Mouse (Mus musculus) bone marrow macrophage, adult 2 months (primary cell): ENCODE data around the gene Grin2b. TPM values are rescaled to one million over a fixed set of nuclear protein-coding genes. Genes with fewer than 3 reads are reported as not detected.
"Not testable (repeated sequence)": the region's sequence is repeated elsewhere in the genome, so short reads cannot be mapped to it uniquely, and the experiment has no call there.

ENCODE experiments used
- H3K27ac ChIP-seq: 2 replicates; pipeline ENCODE4 v1.5.1; 2012; ENCODE audit warnings: low read depth, low read length; ENCODE audit not compliant: insufficient read depth
- H3K4me1 ChIP-seq: 2 replicates; pipeline ENCODE4 v1.6.1; 2012; ENCODE audit warnings: low read length; ENCODE audit not compliant: control insufficient read depth, insufficient read depth
- H3K4me3 ChIP-seq: 2 replicates; pipeline ENCODE4 v1.5.1; 2012; ENCODE audit warnings: mild to moderate bottlenecking, low read length, moderate library complexity; ENCODE audit not compliant: insufficient read depth
- CTCF ChIP-seq: IDR thresholded peaks from 2 replicates; pipeline ENCODE4 v1.5.1; 2012; ENCODE audit warnings: low read depth, mild to moderate bottlenecking, low read length, moderate library complexity
- POLR2A ChIP-seq: IDR thresholded peaks from 2 replicates; pipeline ENCODE4 v1.6.1; 2012; ENCODE audit warnings: mild to moderate bottlenecking, low read depth, low read length, borderline replicate concordance
- polyA plus RNA-seq: library from polyadenylated mRNA; stranded (reverse); fragments of >200 nt; gene quantifications from 2 replicates; pipeline ENCODE4 v1.2.4, GENCODE M21; 2012; ENCODE audit not compliant: missing spikeins, insufficient read depth, insufficient read length

The Grin2b gene
- polyA plus RNA-seq, 1 experiment = not detected

DNA sequence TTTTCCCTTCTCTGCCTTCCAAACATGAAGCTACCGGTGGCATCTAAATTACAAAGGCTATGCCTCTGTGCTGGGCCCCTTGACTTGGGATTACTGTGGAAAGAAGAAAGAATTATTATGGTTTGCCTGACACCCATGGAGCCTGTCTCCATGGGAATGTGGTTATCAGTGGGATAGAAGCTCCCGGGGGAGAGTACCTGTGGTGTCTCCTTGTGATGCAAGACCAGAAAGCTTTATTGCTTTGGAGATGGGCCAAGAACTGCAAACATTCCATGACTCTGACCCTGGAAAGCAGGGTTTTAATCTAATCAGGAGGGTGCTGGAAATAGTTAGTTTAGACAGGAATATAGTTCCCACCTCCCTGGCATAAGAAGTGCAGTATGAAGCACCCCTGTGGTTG lies 469.7 kb downstream of the Grin2b start:
- H3K27ac ChIP-seq = no peak overlapping the region
- H3K4me1 ChIP-seq = no peaks in the 10 kb centered on the region
- H3K4me3 ChIP-seq = no peak overlapping the region
- no peak for TF ChIP-seq POLR2A
- TF ChIP-seq CTCF = no peak

DNA sequence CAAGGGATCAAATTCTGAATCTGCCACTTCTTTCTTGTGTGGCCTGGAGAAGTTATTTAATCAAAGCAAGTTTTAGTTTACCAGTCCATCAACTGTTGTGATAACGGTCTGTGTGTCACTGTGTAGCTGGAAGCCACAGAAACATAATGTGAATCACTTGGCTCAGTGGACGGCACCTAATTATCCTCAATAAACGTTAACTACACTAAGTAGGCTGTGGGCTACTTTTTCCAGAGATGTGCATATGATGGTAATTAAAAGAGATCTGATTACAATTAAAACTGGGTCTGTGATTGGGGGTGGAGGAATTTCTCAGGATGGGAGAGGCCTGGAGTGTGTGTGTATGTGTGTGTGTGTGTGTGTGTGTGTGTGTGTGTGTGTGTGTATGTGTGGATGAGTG lies 471.9 kb downstream of the Grin2b start:
- Histone ChIP-seq H3K4me3 (no peak overlapping the region), H3K4me1 (no peaks in the 10 kb centered on the region), H3K27ac (no peak overlapping the region)
- TF ChIP-seq POLR2A = no peak
- no peak for TF ChIP-seq CTCF

DNA sequence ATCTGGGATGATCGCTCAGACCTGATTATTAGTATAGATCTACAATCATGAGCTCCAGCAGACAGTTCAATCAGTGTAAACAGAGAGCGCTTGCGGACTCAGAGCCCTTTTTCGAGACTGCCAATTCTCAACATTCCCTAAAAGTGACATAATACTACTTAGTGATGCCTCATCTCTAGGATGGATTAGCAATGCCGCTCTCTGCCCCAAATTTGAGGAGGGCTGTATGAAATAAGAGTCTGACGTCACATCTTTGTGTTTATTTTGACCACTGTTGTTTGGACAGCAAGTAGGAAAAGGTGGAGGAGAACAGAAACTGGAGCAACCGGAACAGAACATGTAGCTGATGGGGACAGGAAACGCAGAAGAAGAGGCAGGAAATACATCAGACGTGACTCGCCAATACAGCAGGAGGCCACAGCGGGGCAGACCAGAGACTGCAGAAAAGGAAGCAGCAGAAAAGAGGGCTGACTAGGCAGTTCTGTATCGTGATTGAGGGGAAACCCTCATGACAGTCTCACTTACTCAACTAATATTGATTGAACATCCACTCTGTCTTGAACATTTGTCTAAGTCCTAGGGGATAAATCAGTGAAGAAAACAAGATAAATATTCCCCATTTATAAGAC lies 472.5 kb downstream of the Grin2b start:
- Histone ChIP-seq H3K27ac (no peak overlapping the region), H3K4me3 (no peak overlapping the region), H3K4me1 (no peaks in the 10 kb centered on the region)
- TF ChIP-seq POLR2A (no peak), CTCF (no peak)

DNA sequence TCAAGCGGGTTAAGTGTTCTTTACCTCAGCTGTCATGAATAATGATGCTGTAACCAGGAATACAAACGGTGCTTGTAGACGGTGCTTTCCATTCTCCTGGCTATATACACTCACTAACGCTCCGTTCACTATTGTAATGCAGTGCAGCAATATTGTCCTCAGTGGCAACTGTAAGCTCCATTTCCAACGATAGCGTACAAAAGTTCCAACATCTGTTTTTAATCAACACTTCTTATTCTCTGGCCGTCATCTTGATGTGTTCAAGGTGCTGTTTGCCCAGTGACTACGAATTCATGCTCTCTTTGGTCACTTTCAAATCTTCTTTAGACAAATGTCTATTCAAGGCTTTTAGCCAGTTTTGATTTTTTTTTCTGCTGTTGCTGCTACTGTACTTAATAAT lies 480.8 kb downstream of the Grin2b start:
- no peak for TF ChIP-seq POLR2A
- no peak for TF ChIP-seq CTCF
- H3K4me1 ChIP-seq = no peaks in the 10 kb centered on the region
- no peak overlapping the region for H3K27ac ChIP-seq
- no peak overlapping the region for H3K4me3 ChIP-seq

DNA sequence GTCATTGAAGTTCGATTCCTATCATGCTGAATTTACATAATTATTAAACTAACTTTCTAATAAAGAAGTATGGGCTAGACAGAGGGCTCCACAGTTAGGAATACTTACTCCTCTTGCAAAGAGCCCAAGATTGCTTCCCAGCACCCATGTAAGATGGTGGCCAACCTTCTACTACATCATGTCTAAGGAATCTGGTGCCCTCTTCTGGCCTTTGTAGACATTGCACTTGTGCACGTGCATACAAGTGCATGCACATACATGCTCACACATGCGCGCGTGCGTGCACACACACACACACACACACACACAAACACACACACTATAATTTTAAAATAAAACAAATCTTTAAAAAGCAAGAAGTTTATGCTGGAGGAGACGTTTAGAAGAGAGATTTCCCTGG lies 481.8 kb downstream of the Grin2b start:
- TF ChIP-seq CTCF (no peak), POLR2A (no peak)
- Histone ChIP-seq H3K4me3 (no peak overlapping the region), H3K27ac (no peak overlapping the region), H3K4me1 (no peaks in the 10 kb centered on the region)

DNA sequence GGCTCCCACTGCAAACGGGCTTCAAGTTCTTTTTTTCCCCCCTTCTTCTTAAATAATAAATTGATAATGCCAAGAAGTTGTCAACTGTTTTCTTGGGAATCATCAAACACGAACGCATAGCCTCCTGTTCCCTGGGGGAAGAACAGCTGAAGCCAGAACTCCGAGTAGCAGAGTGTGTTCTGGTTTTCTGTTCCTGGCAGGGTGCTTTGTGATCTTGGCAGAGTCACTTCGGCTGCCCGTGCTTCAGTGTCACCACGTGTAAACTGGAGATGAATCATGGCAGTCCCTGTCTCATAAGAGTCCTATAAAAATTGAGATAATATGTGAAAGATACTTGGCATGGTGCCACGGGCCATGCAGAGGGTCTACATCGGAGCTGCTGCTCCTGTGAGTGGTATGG lies 485.4 kb downstream of the Grin2b start:
- H3K4me1 ChIP-seq = no peaks in the 10 kb centered on the region
- no peak overlapping the region for H3K27ac ChIP-seq
- H3K4me3 ChIP-seq = no peak overlapping the region
- TF ChIP-seq CTCF (no peak), POLR2A (no peak)

DNA sequence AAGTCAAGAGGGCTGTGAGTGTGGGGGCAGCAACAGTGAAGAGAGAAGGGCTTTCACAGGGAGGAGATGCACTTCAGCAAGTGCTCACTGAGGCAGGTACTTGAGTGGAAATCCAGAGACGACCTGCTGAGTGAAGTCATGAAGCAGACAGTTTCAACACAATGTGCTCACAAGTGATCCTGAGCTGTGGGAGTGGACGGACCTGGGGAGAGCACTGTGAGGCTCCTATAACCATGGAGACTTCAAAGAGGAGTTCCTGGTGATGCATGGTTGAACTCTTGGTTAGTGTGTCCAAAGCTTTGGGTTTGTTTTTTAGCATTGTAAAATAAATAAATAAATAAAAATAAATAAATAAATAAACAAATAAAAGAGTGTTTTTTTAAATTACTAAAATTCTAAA lies 489.1 kb downstream of the Grin2b start:
- Histone ChIP-seq H3K4me1 (no peaks in the 10 kb centered on the region), H3K4me3 (no peak overlapping the region), H3K27ac (no peak overlapping the region)
- TF ChIP-seq CTCF (no peak), POLR2A (no peak)

DNA sequence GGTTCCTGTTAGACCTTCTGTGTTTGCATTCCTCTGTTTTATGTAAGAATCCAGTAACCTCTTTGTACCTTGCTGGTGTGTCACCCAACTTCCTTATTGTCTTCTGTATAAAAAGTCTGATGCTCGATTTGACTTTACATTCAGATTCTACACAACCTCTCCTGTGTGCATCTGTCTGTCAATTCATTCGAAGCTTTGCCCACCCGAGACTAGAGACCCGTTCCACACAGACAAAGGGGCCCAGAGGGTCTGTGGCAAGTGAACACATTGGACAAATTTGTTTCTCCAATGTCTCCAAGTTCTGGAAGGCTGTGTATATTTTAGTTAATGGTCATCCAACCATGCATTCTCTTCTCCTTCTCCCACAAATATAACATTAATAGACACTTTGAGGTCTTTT lies 491.9 kb downstream of the Grin2b start:
- not testable (repeated sequence) for H3K4me3 ChIP-seq, H3K27ac ChIP-seq, H3K4me1 ChIP-seq

DNA sequence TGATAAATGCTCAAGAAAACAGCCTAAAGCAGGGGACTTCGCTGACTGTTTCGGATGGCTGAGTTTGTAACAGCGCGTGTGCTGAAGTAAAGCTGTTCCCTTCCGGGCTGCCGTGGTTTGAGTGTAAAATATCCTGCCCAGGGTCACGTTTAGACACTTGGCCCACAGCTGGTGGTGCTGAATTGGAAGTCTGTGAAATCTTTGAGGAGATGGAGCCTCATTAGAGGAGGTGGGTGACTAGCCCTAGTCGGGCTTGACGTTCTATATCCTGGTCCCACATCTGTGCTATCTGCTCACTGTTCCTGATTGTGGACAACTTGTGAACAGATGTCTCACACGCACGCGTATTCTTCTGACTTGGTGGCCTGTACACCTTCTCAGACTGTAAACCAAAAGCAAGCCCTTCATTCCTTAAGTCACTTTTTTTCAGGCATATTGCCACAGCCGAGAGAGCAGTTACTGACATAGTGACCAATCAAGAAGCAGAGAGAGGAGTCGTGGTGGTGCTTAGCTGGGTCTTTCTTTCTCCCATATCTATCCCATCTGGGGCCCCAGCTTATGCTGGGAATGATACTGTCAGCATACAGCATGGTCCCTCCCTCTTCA lies 493.1 kb downstream of the Grin2b start:
- TF ChIP-seq POLR2A (no peak), CTCF (no peak)
- no peaks in the 10 kb centered on the region for H3K4me1 ChIP-seq
- H3K4me3 ChIP-seq = no peak overlapping the region
- no peak overlapping the region for H3K27ac ChIP-seq

DNA sequence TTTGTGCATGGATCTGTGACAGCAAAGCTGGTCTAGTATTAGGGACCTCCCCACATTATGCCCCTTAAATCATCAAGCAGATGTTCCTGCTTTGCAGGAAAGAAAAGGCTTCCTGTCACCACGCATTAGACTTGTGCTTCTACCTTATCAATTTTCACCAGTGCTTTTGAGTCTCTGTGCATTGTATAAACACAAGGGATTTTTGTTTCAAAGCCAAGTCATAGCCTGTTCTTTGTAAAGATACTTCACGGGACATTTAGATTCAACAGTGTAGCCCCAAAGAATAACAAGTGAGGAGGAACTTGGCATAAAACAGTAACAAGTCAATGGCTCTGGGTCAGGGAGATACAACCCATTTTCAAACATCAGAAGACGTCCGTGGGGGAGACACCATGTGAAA lies 498.9 kb downstream of the Grin2b start:
- no peak overlapping the region for H3K4me3 ChIP-seq
- no peak for TF ChIP-seq CTCF
- TF ChIP-seq POLR2A = no peak
- no peaks in the 10 kb centered on the region for H3K4me1 ChIP-seq

DNA sequence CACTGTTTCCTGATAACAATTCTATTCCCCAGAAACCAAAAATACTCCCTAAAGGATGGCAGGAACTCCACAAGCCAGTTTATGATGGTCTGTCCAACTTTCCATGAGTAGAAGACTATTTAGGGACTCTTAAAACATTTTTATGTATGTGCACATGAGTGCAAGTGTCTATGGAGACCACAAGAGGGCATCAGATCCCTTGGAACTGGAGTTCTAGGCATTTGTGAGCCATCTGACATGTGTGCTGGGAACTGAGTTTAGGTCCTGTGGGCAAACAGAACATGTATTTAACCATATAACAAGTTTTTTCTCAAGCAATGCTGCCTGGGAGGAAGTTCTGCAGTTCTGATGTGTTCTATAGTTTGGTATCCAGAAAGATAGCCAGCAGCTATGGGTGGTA lies 501.3 kb downstream of the Grin2b start:
- TF ChIP-seq CTCF (no peak), POLR2A (no peak)
- Histone ChIP-seq H3K4me1 (no peaks in the 10 kb centered on the region), H3K4me3 (no peak overlapping the region), H3K27ac (no peak overlapping the region)

More for the DNA sequence above, 498.9 kb downstream of the Grin2b start:
- no peak overlapping the region for H3K27ac ChIP-seq

Other genes starting within 250 kb of the Grin2b start
- 0.91 TPM in 1 of 2 replicates, not detected in the other for gene Gm8994, start 154.0 kb upstream of the Grin2b start, polyA plus RNA-seq
- gene E330021D16Rik, start 242.1 kb upstream of the Grin2b start, polyA plus RNA-seq = not detected in 2 replicates